Mouse (Mus musculus): ENCODE results near the gene Gm49388.

GRCm38 (mm10) chr7:127814241-127814921 is 29.0 kb downstream of the Gm49388 start:
- TF ChIP-seq CTCF (IDR thresholded peaks at IDR 0.05; ENCODE audit: borderline replicate concordance, insufficient read depth, low read length) (no peak), POLR2A (IDR thresholded peaks at IDR 0.05; ENCODE audit: low read depth, low read length) (no peak)

All from embryonic fibroblast, embryonic 13.5 days (primary cell).